Mouse (Mus musculus): ENCODE data around the gene Camsap2.

Camsap2 gene

GRCm38 (mm10) chr1:136345454-136346372 is at the start of gene Camsap2:
Gene Camsap2 (minus strand): TSS chr1:136346104.
- peak; percentile 100 for DNase-seq

- DNase-seq = peak; percentile 61
Observed at GRCm38 (mm10) chr1:136395073-136395472, 49.2 kb upstream of the Camsap2 start.

- DNase-seq = peak; percentile 95
Observed at GRCm38 (mm10) chr1:136394506-136394905, 48.6 kb upstream of the Camsap2 start.

- DNase-seq = peak; percentile 18
Observed at GRCm38 (mm10) chr1:136386914-136387313, 41.0 kb upstream of the Camsap2 start.

- DNase-seq = peak; percentile 92
Observed at GRCm38 (mm10) chr1:136381583-136381982, 35.7 kb upstream of the Camsap2 start.

GRCm38 (mm10) chr1:136381169-136381568 is 35.3 kb upstream of the Camsap2 start:
- peak; percentile 84 for DNase-seq

GRCm38 (mm10) chr1:136380606-136381005 is 34.7 kb upstream of the Camsap2 start:
- DNase-seq = no peak

- DNase-seq = peak; percentile 59
Observed at GRCm38 (mm10) chr1:136380161-136380560, 34.3 kb upstream of the Camsap2 start.

GRCm38 (mm10) chr1:136379261-136379660 is 33.4 kb upstream of the Camsap2 start:
- DNase-seq = peak; percentile 51

GRCm38 (mm10) chr1:136365986-136366385 is 20.1 kb upstream of the Camsap2 start:
- DNase-seq = peak; percentile 80

GRCm38 (mm10) chr1:136364711-136365110 is 18.8 kb upstream of the Camsap2 start:
- peak; percentile 90 for DNase-seq

- peak; percentile 27 for DNase-seq
Observed at GRCm38 (mm10) chr1:136363035-136363434, 17.1 kb upstream of the Camsap2 start.

GRCm38 (mm10) chr1:136362567-136362966 is 16.7 kb upstream of the Camsap2 start:
- DNase-seq = peak; percentile 82

- DNase-seq = peak; percentile 25
Observed at GRCm38 (mm10) chr1:136361373-136361772, 15.5 kb upstream of the Camsap2 start.

GRCm38 (mm10) chr1:136360909-136361308 is 15.0 kb upstream of the Camsap2 start:
- DNase-seq = no peak

- DNase-seq = no peak
Observed at GRCm38 (mm10) chr1:136358841-136359360, 13.0 kb upstream of the Camsap2 start.

GRCm38 (mm10) chr1:136355651-136356050 is 9.7 kb upstream of the Camsap2 start:
- DNase-seq = peak; percentile 34

- peak; percentile 16 for DNase-seq
Observed at GRCm38 (mm10) chr1:136350699-136351200, 4.8 kb upstream of the Camsap2 start.

GRCm38 (mm10) chr1:136348137-136348536 is 2.2 kb upstream of the Camsap2 start:
- no peak for DNase-seq

GRCm38 (mm10) chr1:136347140-136347539 is 1.2 kb upstream of the Camsap2 start:
- no peak for DNase-seq

- no peak for DNase-seq
Observed at GRCm38 (mm10) chr1:136346373-136347035, 600 bp upstream of the Camsap2 start.

GRCm38 (mm10) chr1:136344768-136345453 is 993 bp downstream of the Camsap2 start:
- DNase-seq = no peak

GRCm38 (mm10) chr1:136344281-136344680 is 1.6 kb downstream of the Camsap2 start:
- DNase-seq = no peak
